Mouse (Mus musculus): ENCODE measurements at regions not wholly inside any gene's neighbourhood (a gene's known extent, or its start where the extent isn't known, plus 50 kb on each side); places are given as distances from the start of the nearest gene placed in this dataset.

DNA sequence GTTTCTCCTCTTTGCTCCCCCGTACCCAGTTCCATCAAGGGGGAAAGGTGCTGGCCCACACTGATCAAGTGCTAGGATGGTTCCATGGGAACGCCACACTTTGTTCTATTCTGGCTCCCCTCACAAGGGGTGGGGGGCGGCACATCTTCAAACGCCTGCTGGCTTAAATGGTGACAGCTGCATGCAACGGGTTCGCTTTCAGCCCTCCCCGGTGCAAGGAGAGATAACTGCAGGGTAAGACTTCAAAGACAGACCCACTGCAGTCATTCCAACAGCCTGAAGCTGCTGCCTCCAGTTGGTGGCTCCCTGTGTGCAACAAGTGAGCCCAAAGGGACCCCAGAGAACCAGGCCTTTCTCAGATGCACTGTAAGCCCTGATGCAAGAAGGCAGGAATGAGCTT, 173.9 kb upstream of the Lef1 start:
- DNase-seq: no peak

DNA sequence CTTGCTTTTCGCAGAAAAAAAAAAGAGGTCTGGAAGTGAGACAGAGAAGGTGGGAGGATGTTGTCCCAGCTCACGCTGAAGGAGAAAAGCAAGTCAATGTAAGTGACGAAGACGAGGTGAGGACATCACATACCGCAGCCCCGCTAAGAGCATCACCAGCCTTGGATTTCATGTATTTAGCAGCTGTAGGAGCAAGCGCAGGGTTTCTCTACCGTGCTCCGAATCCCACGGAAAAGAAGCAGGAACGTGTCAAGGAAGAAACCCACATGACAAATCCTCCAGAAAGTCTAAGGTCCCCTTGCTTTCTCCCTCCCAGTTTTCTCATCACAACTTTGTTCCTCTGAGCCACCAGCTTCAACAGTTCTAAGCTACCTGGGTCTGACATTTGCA, 174.3 kb upstream of the Lef1 start:
- DNase-seq: no peak

DNA sequence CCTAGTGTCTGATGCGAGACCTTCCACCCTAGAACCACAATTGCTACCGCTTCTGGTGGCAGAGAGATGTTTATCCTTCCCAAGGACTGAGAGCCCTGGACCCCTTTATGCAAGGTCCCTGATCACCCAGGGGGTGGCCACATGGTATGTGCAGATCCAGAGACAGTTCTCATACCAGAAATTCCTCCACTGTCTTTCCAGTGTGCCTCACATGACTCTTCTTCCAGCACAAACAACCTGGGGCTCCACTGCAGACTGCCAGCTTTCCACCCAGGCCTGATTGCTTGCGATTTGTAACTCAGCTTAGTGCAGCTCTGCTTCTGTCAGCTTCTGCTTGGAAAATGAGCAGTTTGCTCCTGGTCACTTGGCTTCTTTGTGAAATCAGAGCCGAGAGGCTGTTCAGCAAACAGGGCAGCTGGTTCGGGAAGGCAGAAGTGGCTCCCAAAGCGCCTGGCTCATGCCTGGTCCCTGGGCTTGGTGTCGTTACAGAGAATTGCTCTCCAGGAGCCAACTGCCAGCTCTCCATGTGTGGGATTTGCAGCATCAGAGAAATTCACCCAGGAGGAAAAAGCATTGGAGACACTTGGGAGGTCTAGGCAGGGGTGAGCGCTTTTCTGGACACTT, 174.9 kb upstream of the Lef1 start:
- no peak for DNase-seq

DNA sequence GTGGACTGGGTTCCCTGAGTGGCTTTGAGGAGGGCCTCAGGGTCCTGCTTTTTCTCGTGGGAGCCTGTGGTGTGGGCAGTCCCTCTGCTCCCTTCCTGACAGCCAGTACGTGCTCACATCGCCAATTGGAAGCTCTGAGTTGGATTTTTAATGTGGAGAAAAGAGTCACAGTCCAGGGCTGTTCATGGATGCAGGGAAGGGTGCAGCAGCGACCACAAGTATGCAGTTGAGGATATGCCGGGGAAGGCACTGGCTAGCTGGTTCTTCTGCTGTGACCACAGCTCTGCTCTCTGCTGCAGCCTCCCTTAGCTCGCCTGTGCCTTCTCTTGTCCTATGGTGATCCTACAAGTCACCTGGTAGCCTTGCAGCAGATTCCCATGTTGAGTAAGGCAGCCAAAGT, 177.5 kb upstream of the Lef1 start:
- no peak for DNase-seq

DNA sequence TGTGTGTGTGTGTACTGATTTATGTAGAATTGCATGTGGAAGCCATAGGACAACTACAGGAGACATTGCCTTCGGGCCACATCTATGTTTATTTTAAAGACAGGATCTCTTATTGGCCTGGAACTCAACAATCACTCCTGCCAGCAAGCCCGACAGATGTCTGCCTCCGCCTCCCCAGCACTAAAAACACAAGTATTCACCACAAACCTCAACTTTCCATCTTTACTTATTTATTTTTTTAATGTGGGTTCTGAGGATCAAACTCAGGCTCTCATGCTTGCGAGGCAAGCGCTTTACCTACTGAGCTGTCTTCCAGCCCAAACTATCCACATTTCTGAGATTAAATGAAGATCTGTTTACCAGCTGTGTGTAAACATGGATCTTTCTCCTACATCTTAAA, 178.0 kb upstream of the Lef1 start:
- DNase-seq: no peak

DNA sequence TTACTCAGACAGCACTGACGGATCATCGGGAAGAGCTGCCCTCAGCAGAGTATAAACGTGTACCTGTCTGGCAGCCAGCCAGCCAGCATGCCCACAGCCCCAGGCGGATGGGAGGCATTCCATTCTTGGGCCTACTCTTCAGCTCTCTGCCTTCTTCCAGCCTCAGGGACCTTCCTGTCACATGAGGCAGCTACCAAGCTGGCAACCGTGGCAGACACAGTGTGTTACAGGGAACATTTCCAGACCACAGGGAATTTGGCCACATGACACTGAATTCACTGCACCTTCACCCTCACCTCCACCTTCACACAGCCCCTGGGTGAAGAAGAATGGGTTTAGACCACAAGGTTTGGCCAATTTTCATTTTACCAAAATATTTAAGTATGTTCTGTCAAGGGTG, 185.3 kb upstream of the Lef1 start:
- DNase-seq: no peak

DNA sequence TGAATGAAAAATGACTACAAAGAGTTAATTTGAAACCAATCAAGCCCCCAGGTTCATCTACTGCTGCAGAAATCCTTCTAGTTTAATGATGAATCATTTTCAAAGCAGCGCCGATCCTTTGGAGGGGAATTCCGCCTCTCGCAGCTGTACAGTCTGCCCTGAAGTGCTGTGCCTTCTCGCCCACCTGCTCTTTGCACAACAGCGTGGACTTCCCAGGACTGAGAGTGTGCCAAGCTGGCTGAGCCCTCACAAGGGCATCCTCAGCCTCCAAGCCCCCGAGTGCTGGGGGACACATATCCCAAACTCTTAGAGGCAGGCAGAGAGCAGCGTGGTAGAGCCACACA, 186.7 kb upstream of the Lef1 start:
- DNase-seq: no peak

DNA sequence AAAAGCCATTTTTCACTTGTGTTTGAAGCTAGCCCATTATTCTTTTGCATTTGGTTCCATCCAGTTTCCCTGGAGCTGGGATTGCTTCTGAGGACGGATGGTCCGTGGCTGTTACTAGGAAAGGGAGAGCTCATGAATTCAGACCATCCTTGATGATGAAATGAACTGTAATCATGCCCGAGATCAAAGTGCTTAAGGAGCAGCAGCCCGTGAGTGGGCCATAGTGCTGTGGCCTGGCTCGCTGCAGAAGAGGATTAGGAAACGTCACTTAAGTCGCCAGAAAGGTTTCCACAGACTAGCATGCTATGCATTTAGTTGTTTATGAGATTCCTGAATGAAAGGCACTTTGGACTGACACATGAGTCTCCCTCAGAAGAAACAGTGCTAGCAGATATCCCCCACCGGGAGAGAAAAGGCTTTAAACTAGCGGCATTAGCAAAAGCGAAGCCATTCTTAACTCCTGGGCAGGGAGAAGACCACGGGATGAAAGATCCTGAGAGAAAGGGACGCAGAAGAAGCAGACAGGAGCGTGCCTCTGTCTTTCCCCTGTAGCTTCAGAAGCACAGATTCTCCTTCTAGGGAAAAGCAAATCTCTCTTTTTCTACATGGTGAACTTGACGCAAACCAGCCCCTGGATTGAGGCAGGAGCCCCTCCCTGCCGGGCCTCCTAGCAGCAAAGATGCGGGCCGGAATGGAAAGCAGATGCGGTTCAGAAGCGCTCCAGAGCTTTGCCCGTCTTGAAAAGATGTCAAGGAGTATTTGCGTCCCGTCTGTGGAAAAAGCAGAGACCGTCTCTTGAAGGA, 187.3 kb upstream of the Lef1 start:
- no peak for DNase-seq

DNA sequence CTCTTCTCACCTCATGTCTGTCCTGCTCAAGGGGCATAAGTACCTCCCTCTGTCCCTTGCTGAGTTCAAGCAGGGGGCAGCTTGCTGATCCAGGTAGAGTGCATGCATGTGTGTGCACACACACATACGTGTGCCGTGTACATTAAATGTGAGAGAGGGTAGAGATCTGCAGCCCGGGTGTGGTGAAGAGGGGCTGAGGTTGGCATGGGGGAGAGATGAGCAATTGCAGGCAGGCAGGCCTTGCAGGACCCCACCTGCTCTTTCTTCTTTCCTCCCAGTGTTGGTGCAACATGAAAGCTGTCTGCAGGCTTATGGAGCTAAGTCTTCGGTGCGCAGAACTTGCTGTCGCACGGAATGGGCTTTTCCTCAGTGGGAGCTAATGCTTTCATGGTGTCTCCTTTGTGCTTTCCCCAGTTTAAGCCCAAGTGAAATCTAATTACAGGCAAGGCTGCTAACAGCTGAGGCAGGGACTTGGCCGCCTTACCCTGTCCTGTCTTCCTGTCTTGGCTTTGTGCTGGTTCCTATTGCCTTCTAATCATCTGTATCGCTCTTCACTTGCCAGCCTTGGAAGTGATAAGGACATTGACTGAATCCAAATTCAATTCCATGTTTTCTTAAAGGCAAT, 188.5 kb upstream of the Lef1 start:
- no peak for DNase-seq

DNA sequence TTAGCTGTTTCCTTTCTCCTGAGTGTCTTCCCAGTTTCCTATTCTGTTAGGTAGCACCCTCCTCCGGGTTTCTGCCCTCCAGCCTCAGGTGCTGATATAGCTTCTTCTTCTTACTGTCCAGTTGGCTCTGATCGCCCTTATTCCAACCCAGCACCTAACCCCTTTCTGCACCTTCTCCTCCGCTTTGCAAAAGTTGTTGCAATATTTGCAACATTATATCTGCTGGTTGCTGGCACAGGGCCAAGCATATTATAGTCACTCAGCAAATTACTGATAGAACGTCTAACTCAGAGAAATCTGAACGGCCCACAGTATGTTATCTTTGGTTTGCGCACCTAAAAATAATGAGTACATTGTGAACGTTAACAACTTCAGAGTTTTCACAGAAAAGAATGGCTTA, 183.6 kb upstream of the Rpl34 start:
- no peak for DNase-seq

DNA sequence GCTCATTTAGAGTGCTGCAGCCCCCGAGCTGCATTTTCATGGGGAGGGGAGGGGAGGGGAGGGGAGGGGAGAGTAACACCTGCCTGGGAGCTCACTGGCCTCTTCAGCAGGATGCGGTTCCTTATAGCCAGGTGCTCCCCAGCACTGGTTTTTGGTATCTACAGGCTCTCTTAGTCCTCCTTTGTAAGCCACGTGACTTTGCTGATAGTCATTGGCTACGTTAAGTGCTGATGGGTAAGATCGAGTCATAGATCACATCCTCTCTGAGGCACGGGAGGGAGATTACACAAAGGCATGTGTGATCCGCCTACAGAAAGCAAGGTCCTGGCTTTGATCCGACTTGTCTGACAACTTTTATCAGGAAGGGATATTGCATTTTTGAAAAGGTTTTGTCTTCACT, 174.9 kb upstream of the Rpl34 start:
- DNase-seq: no peak

DNA sequence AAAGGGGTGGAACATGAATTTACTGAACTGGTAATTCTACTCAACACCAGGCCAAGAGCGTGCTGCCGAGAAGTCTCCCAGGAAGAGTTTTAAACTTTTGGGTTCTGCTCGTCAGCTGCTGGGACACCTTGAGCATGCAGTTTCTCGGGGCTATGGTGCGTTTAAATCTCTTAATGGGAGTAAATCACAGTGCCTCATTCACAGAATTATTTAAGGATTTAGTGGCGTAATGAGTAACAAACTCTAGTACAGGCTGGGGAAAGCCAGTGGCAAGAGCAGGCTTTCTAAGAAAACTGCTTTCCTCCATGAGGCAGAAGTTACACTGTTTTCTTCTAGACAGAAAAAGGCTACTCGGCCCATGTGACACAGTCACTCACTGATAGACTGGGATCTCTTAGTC, 173.1 kb upstream of the Rpl34 start:
- no peak for DNase-seq

DNA sequence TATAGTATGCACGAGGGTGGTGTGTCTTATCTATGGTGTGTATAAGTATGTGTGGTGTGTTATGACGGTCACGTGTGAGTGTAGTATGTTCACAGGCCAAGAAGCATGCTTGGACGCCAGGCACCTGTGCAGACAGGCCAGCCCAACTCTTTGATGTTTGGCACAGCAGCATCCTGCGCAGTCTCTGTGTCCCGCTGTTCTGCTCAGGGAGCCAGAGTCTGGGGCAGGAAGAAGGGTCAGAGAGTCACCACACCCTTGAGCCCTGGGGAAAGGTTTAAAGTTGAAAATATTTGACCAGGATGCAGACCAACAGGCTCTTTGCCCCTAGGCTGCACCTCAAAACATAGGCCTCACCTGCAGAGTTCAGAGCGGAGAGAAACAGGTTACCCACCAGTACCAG, 172.2 kb upstream of the Rpl34 start:
- DNase-seq: no peak

DNA sequence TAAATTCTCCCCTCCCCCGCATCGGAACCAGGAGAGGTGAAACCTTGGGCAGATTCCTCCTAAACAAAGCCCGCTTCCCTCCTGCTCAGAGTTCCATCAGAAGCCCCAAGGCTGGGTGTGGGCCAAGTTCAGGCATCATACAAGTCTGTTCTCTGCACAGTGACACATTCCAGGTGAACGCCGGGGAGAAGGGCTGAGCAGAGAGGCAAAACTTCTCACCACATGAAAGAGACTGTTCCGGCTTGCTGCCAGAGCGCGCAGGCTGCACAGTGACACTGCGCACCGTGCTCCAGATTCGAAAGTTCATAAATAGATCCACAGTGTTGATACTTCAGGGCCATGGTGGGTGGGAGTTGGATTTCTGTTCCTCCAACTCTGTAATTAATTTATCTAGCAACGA, 171.1 kb upstream of the Rpl34 start:
- DNase-seq: no peak

DNA sequence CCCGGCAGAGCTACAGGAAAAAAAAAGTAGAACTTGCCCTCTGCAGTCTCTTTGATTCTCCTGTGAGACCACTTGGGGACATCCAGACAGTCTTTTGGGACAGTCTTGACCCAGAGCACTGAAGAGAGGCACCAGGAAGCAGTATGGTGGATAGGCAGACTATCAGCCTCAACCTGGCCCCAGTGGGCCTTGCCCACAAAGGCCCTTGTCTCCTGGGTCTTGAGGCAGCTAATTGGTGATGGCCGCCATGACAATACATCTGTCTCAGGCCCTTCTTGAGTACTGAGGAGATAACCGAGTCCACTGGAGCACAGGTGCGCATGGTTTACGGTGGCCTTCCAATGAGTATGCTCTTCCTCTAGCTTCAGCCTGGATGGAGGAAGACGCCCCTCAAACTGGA, 170.6 kb upstream of the Rpl34 start:
- DNase-seq: no peak

DNA sequence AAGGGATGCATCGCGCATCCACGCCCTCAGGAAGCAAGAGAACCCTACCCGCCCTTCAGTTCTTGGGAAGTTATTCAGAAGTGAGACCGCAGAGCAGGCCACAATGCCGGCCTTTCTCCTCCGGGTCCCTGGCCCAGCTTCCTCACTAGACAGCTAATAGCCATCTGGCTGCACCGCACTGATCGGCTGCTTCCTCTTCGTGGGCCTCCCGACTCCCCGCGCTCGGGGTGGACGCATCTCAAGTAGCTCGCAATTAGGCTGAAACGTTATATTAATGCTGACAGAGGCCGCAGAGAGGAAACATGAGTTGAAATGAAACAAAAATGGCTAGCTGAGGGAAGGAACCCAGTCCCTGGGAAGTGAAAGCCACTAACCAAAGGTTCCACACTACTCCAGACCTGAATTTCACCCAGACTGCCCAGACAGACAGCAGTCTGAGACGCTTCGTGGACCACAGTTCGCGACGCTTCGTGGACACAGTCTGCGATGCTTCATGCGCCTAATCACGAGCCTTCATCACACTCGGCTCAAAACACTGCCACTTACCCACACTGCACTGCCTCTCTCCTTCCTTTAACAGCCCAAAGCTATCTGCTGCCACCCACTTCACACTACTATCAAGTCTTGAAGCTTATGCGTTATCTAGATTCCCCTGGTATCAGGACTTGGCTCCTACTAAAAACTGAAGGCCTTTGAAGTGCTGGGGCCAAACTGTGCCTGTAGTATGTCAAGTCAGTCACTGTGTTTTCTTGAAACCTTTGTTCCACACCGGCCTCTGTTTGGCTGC, 170.0 kb upstream of the Rpl34 start:
- DNase-seq: no peak

DNA sequence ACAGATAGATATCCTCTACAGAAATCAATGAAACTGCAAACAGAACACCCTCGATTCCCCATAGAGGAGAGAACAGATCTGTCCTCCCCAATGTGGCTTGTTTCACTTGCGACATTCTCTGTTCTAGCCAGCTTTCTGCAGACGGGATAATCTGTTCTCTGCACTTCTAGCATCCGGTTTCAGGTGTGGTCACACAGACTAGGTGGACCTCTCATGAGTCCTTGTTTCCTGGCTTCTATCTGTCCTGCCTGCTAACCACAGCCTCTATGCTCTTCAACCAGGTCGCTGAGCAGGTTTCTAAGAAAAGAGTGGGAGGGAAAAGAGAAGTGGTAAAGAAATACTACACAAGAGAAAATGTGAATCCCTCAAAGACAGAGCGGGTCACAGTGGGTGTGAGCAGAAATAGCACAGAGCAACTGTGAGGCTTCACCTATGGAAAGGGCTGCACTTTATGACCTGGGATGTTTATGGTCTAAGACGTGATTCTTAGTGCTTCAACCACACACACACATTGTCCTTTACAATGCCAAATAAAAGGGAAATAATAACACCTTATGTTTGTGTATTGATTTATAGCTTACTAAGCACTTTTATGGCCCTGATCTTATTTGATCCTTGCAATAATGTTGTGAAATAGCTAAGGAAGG, 164.1 kb upstream of the Rpl34 start:
- DNase-seq: no peak

DNA sequence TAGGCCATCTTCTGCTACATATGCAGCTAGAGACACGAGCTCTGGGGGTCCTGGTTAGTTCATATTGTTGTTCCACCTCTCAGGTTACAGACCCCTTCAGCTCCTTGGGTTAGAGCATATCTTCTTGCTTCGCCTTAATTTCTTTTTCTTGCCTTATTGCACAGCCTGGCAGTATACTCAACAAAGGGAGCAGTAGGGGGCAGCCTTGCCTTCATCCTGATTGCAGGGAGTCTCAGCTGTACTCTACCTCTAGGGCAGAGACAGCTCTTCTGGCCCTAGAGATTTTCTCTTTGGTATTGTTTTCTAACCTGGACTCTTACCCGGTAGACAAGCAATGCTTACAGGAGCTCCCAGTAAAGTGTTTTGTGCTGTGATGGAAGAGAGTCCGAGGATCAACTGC, 161.1 kb upstream of the Rpl34 start:
- DNase-seq: no peak

DNA sequence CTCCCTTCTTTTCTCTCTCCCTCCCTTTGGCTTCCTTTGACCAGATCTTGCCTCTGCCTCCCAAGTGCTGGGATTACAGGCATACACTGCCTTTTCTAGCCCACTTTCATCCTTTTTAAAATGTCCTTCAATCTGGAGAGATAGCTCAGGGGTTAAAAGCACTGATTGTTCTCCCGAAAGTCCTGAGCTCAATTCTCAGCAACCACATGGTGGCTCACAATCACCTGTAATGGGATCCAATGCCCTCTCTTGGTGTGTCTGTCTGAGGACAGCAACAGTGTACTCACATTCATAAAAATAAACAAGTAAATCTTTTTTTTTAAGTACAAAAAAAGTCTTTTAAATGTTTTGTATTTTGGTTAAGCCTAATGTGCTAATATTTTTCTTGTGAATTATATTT, 158.4 kb upstream of the Rpl34 start:
- DNase-seq: no peak

DNA sequence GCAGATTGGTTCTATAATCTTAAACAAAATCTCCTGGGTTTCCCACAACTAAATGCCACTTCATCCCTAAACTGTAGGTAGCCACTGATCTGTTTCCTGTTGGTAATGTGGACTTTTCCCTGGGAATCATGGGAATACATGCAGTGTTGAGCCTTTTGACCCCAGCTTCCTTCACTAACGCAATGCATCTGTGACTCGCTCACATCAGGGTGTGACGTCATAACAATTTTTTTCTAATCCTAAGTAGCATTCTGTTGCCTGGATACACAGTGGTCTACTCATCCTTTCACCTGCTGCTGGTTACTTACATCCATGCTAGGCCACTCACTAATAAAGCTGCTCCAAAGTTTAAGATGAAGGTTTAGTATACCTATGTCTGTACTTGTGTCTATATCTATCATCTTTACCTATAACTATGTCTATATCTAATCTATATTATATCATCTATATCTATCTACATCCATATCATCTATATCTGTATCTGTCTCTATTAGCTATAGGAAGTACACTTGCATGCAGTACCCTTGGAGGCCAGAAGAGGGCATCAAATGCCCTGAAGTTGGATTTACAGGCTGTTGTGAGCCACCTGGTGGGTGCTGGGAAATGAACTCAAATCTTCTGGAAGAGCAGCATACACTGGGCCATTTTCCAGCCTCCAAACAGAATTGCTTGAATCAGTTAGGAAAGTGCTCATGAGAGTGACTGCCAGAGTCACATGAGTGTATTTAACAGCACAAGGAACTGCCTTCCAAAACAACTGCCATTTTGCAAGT, 157.5 kb upstream of the Rpl34 start:
- DNase-seq: no peak

DNA sequence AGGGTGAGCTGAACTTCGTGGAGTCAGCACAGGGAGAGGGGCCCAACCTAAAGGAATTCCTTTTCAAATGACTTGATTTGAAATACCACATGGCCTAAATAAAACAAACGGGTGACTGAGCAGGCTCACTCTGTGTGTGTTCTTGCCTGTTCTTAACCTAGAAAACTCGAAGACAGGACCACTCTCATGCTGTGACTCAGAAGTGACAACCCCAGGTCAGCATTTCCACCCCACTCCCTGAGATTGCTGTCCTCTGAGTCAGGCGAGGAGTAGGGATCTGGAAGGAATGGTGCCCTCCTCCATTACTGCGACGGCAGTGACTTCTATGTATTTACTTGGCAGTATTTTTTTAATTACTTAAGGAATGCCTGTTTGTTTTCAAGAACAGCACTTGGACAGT, 155.8 kb upstream of the Rpl34 start:
- DNase-seq: no peak

DNA sequence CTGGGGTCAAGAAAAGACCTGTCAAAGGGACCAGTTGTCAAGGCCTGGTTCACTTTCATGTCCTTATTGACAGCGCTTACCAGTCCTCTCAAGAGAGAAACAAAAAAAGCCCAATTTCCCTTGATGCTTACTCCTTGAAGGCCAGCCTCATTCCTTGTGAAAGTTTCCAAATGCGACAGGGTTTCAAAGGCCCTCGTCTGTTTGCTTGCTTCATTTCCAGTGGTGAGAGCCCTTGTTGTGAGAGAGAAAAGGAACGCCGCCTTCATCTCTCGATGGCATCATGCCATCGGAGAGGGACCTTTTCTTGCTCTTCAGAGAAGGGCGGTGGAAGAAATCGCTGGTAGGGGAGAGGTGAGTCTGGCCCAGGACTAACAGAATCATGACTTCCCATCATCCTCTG, 154.2 kb upstream of the Rpl34 start:
- no peak for DNase-seq

DNA sequence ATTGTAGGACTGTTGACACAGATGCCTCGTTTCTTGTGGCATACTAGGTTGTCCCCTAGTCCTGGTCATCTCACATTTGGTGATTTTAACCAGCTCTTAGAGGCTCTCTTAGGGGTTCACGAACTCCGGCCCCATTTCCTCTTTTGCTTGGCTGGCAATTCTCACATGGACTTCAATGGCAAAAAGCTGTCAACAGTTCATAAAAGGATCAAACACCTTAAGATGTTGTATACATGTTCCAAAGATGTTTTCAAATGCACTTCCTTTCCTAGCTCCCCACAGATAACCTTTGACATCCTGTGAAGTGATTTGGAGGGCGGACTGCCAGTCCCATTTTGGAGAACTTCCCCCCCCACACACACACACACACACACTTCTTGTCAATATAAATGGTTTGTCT, 153.7 kb upstream of the Rpl34 start:
- DNase-seq: no peak
